Mouse (Mus musculus) erythroblast, embryonic 14.5 days (primary cell): ENCODE measurements around the gene Rnps1. TPM values are rescaled to one million over a fixed set of nuclear protein-coding genes. Genes with fewer than 3 reads are reported as not detected.

ENCODE experiments used
- H3K27me3 ChIP-seq: 2 replicates; pipeline ENCODE4 v1.6.1; 2012; ENCODE audit warnings: inconsistent platforms; ENCODE audit not compliant: control insufficient read depth
- H3K36me3 ChIP-seq: 2 replicates; pipeline ENCODE4 v1.6.1; 2012; ENCODE audit warnings: mild to moderate bottlenecking, inconsistent platforms; ENCODE audit not compliant: control insufficient read depth
- H3K4me1 ChIP-seq: 2 replicates; pipeline ENCODE4 v1.6.1; 2012; ENCODE audit warnings: inconsistent platforms; ENCODE audit not compliant: control insufficient read depth
- H3K4me3 ChIP-seq: replicated peaks from 2 replicates; pipeline ENCODE3; 2012; ENCODE audit warnings: moderate library complexity, mild to moderate bottlenecking, inconsistent platforms
- H3K9me3 ChIP-seq: 2 replicates; pipeline ENCODE4 v1.6.1; 2012; ENCODE audit warnings: low read length, inconsistent platforms, mixed read lengths; ENCODE audit not compliant: control insufficient read depth
- GATA1 ChIP-seq: IDR thresholded peaks from 2 replicates; pipeline ENCODE4 v1.6.1; 2012; ENCODE audit warnings: low read length, inconsistent platforms, mixed read lengths
- TAL1 ChIP-seq: IDR thresholded peaks from 3 replicates; pipeline ENCODE4 v1.6.1; 2012; ENCODE audit warnings: low read length, inconsistent platforms, mixed read lengths
- polyA plus RNA-seq: library from polyadenylated mRNA; stranded (reverse); fragments of >175 nt; gene quantifications from 2 replicates; pipeline ENCODE4 v1.2.3, GENCODE M21; 2012

The Rnps1 gene
- polyA plus RNA-seq, 1 experiment: 18.1 TPM

DNA sequence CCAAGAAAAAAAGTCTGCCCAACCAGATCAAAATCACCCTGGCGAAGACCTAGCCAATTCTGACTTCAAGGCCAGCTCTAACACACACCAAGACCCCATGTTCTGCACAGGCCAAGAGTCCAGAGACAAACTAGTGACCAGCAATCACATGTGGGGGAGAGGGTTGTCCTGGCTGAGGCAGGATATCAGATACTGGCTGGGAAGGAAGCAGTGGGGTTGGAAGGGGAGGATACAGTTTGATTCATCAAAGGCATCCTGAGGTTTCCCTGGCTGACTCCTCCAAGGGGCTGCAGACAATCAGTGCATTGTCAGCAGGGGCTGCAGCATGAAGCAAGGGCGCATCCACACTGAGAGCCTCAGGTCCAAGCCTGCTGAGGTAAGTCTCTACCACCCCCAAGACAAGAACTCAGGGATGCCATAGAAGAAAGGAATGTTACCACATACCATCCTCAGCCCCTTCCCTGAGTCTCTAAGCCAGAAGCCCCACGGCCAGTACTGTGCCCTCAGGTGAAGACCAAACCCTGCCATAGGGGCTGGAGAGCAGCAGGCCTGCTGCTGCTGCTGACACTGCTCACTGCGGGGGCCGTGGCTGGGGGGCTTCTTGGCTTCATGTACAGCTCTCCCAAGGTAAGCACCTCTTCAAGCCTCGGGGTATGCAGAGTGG, 59.4 kb downstream of the Rnps1 start, which contains the start of gene Bricd5:
Bricd5 (plus strand) TSS at position 273 of the 664 bp plus-strand sequence.
- TF ChIP-seq TAL1: no peak
- no peak for TF ChIP-seq GATA1
- Histone ChIP-seq H3K4me3 (peak within 1 kb of the TSS; percentile 70), H3K4me1 (peaks cover 60% of the 10 kb centered on the region), H3K36me3 (peaks cover 75% of the 10 kb centered on the region), H3K27me3 (no peaks in the 10 kb centered on the region), H3K9me3 (no peaks in the 10 kb centered on the region)

DNA sequence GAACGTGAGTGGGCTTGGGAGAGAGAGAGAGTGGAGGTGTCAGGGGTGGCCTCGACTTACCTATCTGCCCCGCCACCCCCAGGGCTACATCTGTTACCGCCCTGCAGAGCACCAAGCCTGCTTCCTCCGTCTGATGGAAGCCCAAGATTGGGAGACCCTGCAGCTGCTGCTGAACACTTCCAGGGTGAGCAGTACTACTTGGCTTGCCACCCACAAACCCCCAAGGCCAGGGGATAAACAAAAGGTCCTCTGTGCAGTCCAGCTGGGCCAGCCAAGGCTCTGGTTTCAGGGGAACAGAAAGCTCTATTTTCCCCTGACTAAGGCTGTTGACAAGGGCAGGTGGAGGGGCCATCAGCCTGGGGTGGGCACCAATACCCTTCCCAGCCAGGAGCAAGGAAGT, 60.2 kb downstream of the Rnps1 start:
- Histone ChIP-seq H3K27me3 (no peaks in the 10 kb centered on the region), H3K4me3 (peak overlapping the region; percentile 27), H3K4me1 (peaks cover 61% of the 10 kb centered on the region), H3K9me3 (no peaks in the 10 kb centered on the region), H3K36me3 (peaks cover 75% of the 10 kb centered on the region)
- no peak for TF ChIP-seq GATA1
- no peak for TF ChIP-seq TAL1

Other genes with a start within 250 kb of the Rnps1 start
- 65.8 and 80.2 TPM in 2 replicates for gene Atp6v0c, start 244.9 kb upstream of the Rnps1 start, polyA plus RNA-seq
- gene Tbc1d24, start 209.0 kb upstream of the Rnps1 start, polyA plus RNA-seq: 0.44 and 0.61 TPM in 2 replicates
- 0.36 and 0.47 TPM in 2 replicates for gene Ntn3, start 205.0 kb upstream of the Rnps1 start, polyA plus RNA-seq
- 5.8 and 7.7 TPM in 2 replicates for gene Tedc2, start 193.7 kb upstream of the Rnps1 start, polyA plus RNA-seq
- 14.4 and 15.8 TPM in 2 replicates for gene Ccnf, start 163.1 kb upstream of the Rnps1 start, polyA plus RNA-seq
- not detected in 2 replicates for gene Abca17, start 63.5 kb upstream of the Rnps1 start, polyA plus RNA-seq
- gene Abca3, start 62.6 kb upstream of the Rnps1 start, polyA plus RNA-seq: 1.7 TPM in 2 replicates
- gene Eci1, start 12.1 kb downstream of the Rnps1 start, polyA plus RNA-seq: 9.3 and 10.6 TPM in 2 replicates
- gene Dnase1l2, start 28.5 kb downstream of the Rnps1 start, polyA plus RNA-seq: 0.15 TPM in 1 of 2 replicates, not detected in the other
- gene E4f1, start 55.7 kb downstream of the Rnps1 start, polyA plus RNA-seq: 6.2 and 7.3 TPM in 2 replicates
- gene Pgp, start 55.8 kb downstream of the Rnps1 start, polyA plus RNA-seq: 13.0 and 15.1 TPM in 2 replicates
- gene Bricd5, start 59.3 kb downstream of the Rnps1 start, polyA plus RNA-seq: not detected in 2 replicates
- 1.4 and 1.7 TPM in 2 replicates for gene Mlst8, start 64.5 kb downstream of the Rnps1 start, polyA plus RNA-seq
- not detected in 2 replicates for gene Caskin1, start 74.0 kb downstream of the Rnps1 start, polyA plus RNA-seq
- gene Traf7, start 113.4 kb downstream of the Rnps1 start, polyA plus RNA-seq: 11.3 and 12.7 TPM in 2 replicates
- 0.09 TPM in 1 of 2 replicates, not detected in the other for gene Rab26, start 119.6 kb downstream of the Rnps1 start, polyA plus RNA-seq
- gene Pkd1, start 135.3 kb downstream of the Rnps1 start, polyA plus RNA-seq: 0.14 and 0.21 TPM in 2 replicates
- 4.0 and 5.2 TPM in 2 replicates for gene Tsc2, start 218.1 kb downstream of the Rnps1 start, polyA plus RNA-seq
- gene Nthl1, start 218.1 kb downstream of the Rnps1 start, polyA plus RNA-seq: 0.04 and 0.23 TPM in 2 replicates
- gene Slc9a3r2, start 235.8 kb downstream of the Rnps1 start, polyA plus RNA-seq: 0.04 and 0.18 TPM in 2 replicates
- not detected in 2 replicates for gene Npw, start 243.9 kb downstream of the Rnps1 start, polyA plus RNA-seq